Mouse (Mus musculus): ENCODE measurements around the gene Vwa8. TPM values are rescaled to one million over a fixed set of nuclear protein-coding genes. Genes with fewer than 3 reads are reported as not detected.

Gene Vwa8
- total and polyA plus RNA-seq, 3 experiments, result 12.4 to 17.5 (median 15.9) TPM

GRCm38 (mm10) chr14:79231677-79232076, 382.8 kb downstream of the Vwa8 start:
- no peak overlapping the region for H3K4me2 ChIP-seq (ENCODE audit: insufficient read depth, low read depth, poor library complexity, severe bottlenecking)
- dilution Hi-C loops (cut with MboI; ENCODE audit: extremely low pct_ligation_motif_present, extremely low pct_unique_long_range_greater_than_20kb, low sequenced_read_pairs) (no loop called here), in situ Hi-C loops (cut with MboI; ENCODE audit: low pct_ligation_motif_present, low pct_unique_long_range_greater_than_20kb, low sequenced_read_pairs) (no loop called here)
- no peaks in the 10 kb centered on the region for H3K79me2 ChIP-seq (replicated peaks; ENCODE audit: control insufficient read depth, extremely low read depth, insufficient read depth, poor library complexity, severe bottlenecking)
- no peak overlapping the region for H3K4me3 ChIP-seq (replicated peaks in 1 of 3; ENCODE audit: low read depth in 2 of 3, low read length in 2 of 3, poor library complexity in 1 of 3)
- DNase-seq (ENCODE audit: extremely low read depth), result no peak
- peaks cover 17% of the 10 kb centered on the region for H3K27me3 ChIP-seq (replicated peaks)
- H3K9me3 ChIP-seq (replicated peaks; ENCODE audit: low read length), result no peaks in the 10 kb centered on the region
- H3K9ac ChIP-seq (ENCODE audit: insufficient read depth, low read depth), result no peak overlapping the region
- no peaks in the 10 kb centered on the region for H3K36me3 ChIP-seq (replicated peaks in 1 of 2; ENCODE audit: control insufficient read depth in 1 of 2, insufficient read depth in 1 of 2, low read length in 1 of 2)
- no peak for TF ChIP-seq BHLHE40 (IDR thresholded peaks at IDR 0.05; ENCODE audit: low read depth, low read length)
- H3K27ac ChIP-seq (ENCODE audit: insufficient read depth, low read depth), result no peak overlapping the region
- H3K4me1 ChIP-seq (ENCODE audit: control insufficient read depth in 1 of 2, insufficient read depth in 2 of 2), result peaks cover 3 to 11% of the 10 kb centered on the region in 2 experiments

GRCm38 (mm10) chr14:79233697-79234096, 384.8 kb downstream of the Vwa8 start:
- 0 out of 2 replicates have a peak, but pooled peaks have one; percentile 24 for TF ChIP-seq ELF1 (IDR thresholded peaks at IDR 0.05; ENCODE audit: low read depth, low read length)
- no peak for TF ChIP-seq KAT2A (IDR thresholded peaks at IDR 0.05; ENCODE audit: insufficient replicate concordance, low read length)
- Histone ChIP-seq H3K9ac (ENCODE audit: insufficient read depth, low read depth) (no peak overlapping the region), H3K4me3 (replicated peaks in 1 of 3; ENCODE audit: low read depth in 2 of 3, low read length in 2 of 3, poor library complexity in 1 of 3) (no peak overlapping the region), H3K27ac (ENCODE audit: insufficient read depth, low read depth) (no peak overlapping the region), H3K79me2 (replicated peaks; ENCODE audit: control insufficient read depth, extremely low read depth, insufficient read depth, poor library complexity, severe bottlenecking) (no peaks in the 10 kb centered on the region), H3K27me3 (replicated peaks) (peaks cover 18% of the 10 kb centered on the region), H3K9me3 (replicated peaks; ENCODE audit: low read length) (no peaks in the 10 kb centered on the region), H3K4me2 (ENCODE audit: insufficient read depth, low read depth, poor library complexity, severe bottlenecking) (no peak overlapping the region), H3K4me1 (ENCODE audit: control insufficient read depth in 1 of 2, insufficient read depth in 2 of 2) (peaks cover 3 to 11% of the 10 kb centered on the region in 2 experiments), H3K36me3 (replicated peaks in 1 of 2; ENCODE audit: control insufficient read depth in 1 of 2, insufficient read depth in 1 of 2, low read length in 1 of 2) (no peaks in the 10 kb centered on the region)
- dilution Hi-C loops (cut with MboI; ENCODE audit: extremely low pct_ligation_motif_present, extremely low pct_unique_long_range_greater_than_20kb, low sequenced_read_pairs), result no loop called here
- in situ Hi-C loops (cut with MboI; ENCODE audit: low pct_ligation_motif_present, low pct_unique_long_range_greater_than_20kb, low sequenced_read_pairs), result no loop called here
- DNase-seq (ENCODE audit: extremely low read depth), result no peak

- Histone ChIP-seq H3K27me3 (replicated peaks) (peaks cover 18% of the 10 kb centered on the region), H3K79me2 (replicated peaks; ENCODE audit: control insufficient read depth, extremely low read depth, insufficient read depth, poor library complexity, severe bottlenecking) (no peaks in the 10 kb centered on the region), H3K4me1 (ENCODE audit: control insufficient read depth in 1 of 2, insufficient read depth in 2 of 2) (peaks cover 3 to 11% of the 10 kb centered on the region in 2 experiments), H3K4me3 (replicated peaks in 1 of 3; ENCODE audit: low read depth in 2 of 3, low read length in 2 of 3, poor library complexity in 1 of 3) (no peak overlapping the region), H3K36me3 (replicated peaks in 1 of 2; ENCODE audit: control insufficient read depth in 1 of 2, insufficient read depth in 1 of 2, low read length in 1 of 2) (no peaks in the 10 kb centered on the region), H3K9me3 (replicated peaks; ENCODE audit: low read length) (no peaks in the 10 kb centered on the region), H3K9ac (ENCODE audit: insufficient read depth, low read depth) (no peak overlapping the region), H3K27ac (ENCODE audit: insufficient read depth, low read depth) (no peak overlapping the region), H3K4me2 (ENCODE audit: insufficient read depth, low read depth, poor library complexity, severe bottlenecking) (no peak overlapping the region)
- dilution Hi-C loops (cut with MboI; ENCODE audit: extremely low pct_ligation_motif_present, extremely low pct_unique_long_range_greater_than_20kb, low sequenced_read_pairs) (no loop called here), in situ Hi-C loops (cut with MboI; ENCODE audit: low pct_ligation_motif_present, low pct_unique_long_range_greater_than_20kb, low sequenced_read_pairs) (no loop called here)
- DNase-seq (ENCODE audit: extremely low read depth), result peak; percentile 17
- peak; percentile 26 for TF ChIP-seq EP300 (IDR thresholded peaks at IDR 0.05; ENCODE audit: low read length)
- peak; percentile 57 for TF ChIP-seq IRF4 (IDR thresholded peaks at IDR 0.05; ENCODE audit: low read depth, low read length)
- TF ChIP-seq MAFK (IDR thresholded peaks at IDR 0.05; ENCODE audit: insufficient replicate concordance, low read length), result peak; percentile 83
- TF ChIP-seq BHLHE40 (IDR thresholded peaks at IDR 0.05; ENCODE audit: low read depth, low read length), result peak; percentile 46
- TF ChIP-seq GABPA (IDR thresholded peaks at IDR 0.05; ENCODE audit: insufficient replicate concordance, low read depth, low read length), result no peak
Measured at GRCm38 (mm10) chr14:79234513-79234912, 385.7 kb downstream of the Vwa8 start.

Measured in CH12.LX (cell line).